Mouse (Mus musculus) kidney, embryonic 16.5 days (tissue): ENCODE measurements at regions not wholly inside any gene's neighbourhood (a gene's known extent, or its start where the extent isn't known, plus 50 kb on each side); places are given as distances from the start of the nearest gene placed in this dataset.
"Not testable (repeated sequence)": the region's sequence is repeated elsewhere in the genome, so short reads cannot be mapped to it uniquely, and the experiment has no call there.

Experiments
- ATAC-seq: fragments of 200-750 bp; cut with Nextera tagmentation; 2 replicates; pipeline ENCODE4 v1.8.0; 2017; ENCODE audit warnings: moderate TSS enrichment; ENCODE audit not compliant: low FRiP score, low TSS enrichment
- H3K27ac ChIP-seq: fragments of 300-500 bp; sonication (generic); 2 replicates; pipeline ENCODE4 v1.5.1; 2014; ENCODE audit warnings: low read length
- H3K27me3 ChIP-seq: fragments of 300-500 bp; sonication (generic); 2 replicates; pipeline ENCODE4 v1.6.1; 2014; ENCODE audit warnings: low read length, control low read depth, mixed read lengths; ENCODE audit not compliant: insufficient read depth
- H3K36me3 ChIP-seq: fragments of 300-500 bp; sonication (generic); 2 replicates; pipeline ENCODE4 v1.6.1; 2014; ENCODE audit warnings: low read length, control low read depth, mixed read lengths; ENCODE audit not compliant: insufficient read depth
- H3K4me1 ChIP-seq: fragments of 300-500 bp; sonication (generic); 2 replicates; pipeline ENCODE4 v1.6.1; 2014; ENCODE audit warnings: low read length, control low read depth, mixed read lengths; ENCODE audit not compliant: insufficient read depth
- H3K4me2 ChIP-seq: fragments of 300-500 bp; sonication (generic); replicated peaks from 2 replicates; pipeline ENCODE4 v1.6.1; 2014; ENCODE audit warnings: low read depth, low read length
- H3K4me3 ChIP-seq: fragments of 300-500 bp; sonication (generic); 2 replicates; pipeline ENCODE4 v1.5.1; 2014; ENCODE audit warnings: mild to moderate bottlenecking, low read length
- H3K9ac ChIP-seq: fragments of 300-500 bp; sonication (generic); replicated peaks from 2 replicates; pipeline ENCODE4 v1.6.1; 2014; ENCODE audit warnings: low read length
- H3K9me3 ChIP-seq: fragments of 300-500 bp; sonication (generic); 2 replicates; pipeline ENCODE4 v1.6.1; 2016; ENCODE audit warnings: low read length, control low read depth
- WGBS: fragments of 180-500 bp; shearing (Covaris S2); extraction: QIAGEN DNeasy Blood & Tissue Kit; methylation state at CpG from one replicate; pipeline ENCODE4 v1.1.7; 2014; 5-methylcytosine and 5-hydroxymethylcytosine counted together

DNA sequence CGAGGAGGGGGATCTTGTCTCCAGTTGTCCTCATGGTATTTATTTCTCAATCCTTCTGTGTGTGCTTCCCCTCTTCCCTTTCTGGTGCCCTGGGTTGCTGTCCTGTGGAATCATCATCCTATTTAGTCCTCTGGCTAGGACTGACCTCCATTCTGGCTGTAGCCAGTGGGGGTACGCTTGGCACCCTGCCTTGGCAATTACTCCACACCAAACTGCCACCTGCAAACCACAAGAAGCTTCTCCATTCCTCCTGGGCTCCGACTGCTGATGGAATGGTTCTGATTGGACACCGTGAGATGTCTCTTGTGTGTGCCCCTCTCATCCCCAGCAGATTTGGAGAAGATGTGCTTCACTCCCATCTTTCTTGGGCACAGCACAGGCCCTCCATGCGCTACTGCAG lies 322.5 kb downstream of the Abcc12 start:
- Histone ChIP-seq H3K27ac (no peak overlapping the region), H3K4me2 (no peak overlapping the region), H3K4me3 (no peak overlapping the region), H3K27me3 (no peaks in the 10 kb centered on the region), H3K4me1 (peaks cover 4% of the 10 kb centered on the region; the same call in 1 of the 2 replicates), H3K9me3 (no peaks in the 10 kb centered on the region), H3K36me3 (no peaks in the 10 kb centered on the region), H3K9ac (no peak overlapping the region)
- ATAC-seq, result no peak
- WGBS, result 88% methylated on average over 5 of the region's 5 CpGs

DNA sequence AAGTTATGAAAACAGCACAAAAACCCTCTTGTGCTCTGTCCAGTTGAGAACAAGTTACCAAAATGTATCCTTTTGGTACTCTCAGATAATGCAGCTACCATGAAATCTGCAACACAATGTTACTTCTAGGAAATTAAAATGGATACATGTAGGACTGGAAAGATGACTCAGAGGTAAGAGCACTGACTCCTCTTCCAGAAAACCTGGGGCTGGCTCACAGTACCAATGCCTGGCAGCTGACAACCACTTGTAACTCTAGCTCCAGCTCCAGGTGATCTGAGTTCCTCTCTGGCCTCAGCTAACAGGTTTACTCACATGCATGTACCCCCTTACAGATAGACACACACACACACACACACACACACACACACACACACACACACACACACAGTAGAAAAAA lies 325.1 kb downstream of the Abcc12 start:
- no peak overlapping the region for H3K27ac ChIP-seq

DNA sequence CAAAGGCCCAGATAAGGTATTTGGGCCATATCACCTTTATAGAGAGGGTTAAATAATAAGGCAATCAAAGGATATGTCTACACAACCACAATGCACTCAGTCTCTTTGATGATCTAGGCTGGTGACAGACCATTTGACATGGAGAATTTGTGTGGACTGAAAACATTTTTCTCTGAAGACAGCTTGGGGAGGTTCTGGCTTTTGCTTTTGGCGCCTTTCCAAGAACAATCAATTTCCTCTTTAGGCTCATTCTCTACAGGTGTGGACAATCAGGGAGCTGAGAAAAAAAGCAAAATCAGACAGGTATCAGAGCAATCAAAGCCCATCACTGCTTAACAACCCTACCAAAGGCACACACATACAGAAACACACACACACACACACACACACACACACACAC lies 325.8 kb downstream of the Abcc12 start:
- Histone ChIP-seq H3K4me1 (peaks cover 4% of the 10 kb centered on the region; the same call in 1 of the 2 replicates), H3K4me3 (no peak overlapping the region), H3K27ac (no peak overlapping the region), H3K9me3 (no peaks in the 10 kb centered on the region), H3K36me3 (no peaks in the 10 kb centered on the region), H3K4me2 (no peak overlapping the region), H3K27me3 (no peaks in the 10 kb centered on the region), H3K9ac (no peak overlapping the region)
- no peak for ATAC-seq
- WGBS, result 50% methylated on average over 1 of the region's 1 CpGs

More for the DNA sequence above, 325.1 kb downstream of the Abcc12 start:
- peaks cover 4% of the 10 kb centered on the region; the same call in 1 of the 2 replicates for H3K4me1 ChIP-seq
- no peaks in the 10 kb centered on the region for H3K36me3 ChIP-seq
- H3K27me3 ChIP-seq, result no peaks in the 10 kb centered on the region
- H3K9me3 ChIP-seq, result no peaks in the 10 kb centered on the region
- no peak overlapping the region for H3K9ac ChIP-seq
- H3K4me2 ChIP-seq, result no peak overlapping the region
- no peak for ATAC-seq
- no peak overlapping the region for H3K4me3 ChIP-seq

DNA sequence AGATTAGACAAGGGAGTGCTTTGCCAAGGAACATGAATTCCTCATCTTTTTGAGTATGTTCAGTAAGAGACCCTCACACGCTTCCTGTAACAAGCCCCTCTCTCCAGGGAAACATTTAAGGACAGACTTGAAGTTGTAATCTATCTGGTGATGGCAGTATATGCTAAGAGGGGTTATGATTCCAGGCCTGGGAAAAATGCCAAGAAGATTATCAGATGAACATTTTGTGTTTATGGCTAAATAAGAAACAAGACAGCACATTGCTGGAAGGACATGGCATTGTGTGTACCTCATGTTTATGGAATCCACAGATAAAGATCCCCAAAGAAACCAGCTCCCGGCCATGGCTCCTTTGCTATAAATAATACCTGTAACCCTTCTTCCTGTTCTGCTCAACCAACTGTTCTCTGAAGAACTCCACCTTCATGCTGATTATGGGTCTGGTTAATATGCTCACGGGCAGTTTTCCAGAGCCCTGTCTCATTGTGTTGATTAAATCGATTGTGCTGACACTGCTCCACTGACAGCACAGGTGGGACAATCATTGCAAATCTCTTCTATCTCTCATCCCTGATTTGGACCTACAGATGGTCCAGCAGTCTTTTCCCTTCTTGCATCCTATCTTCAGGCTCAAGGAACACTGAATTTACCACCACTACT lies 327.7 kb downstream of the Abcc12 start:
- Histone ChIP-seq H3K4me1 (peaks cover 4% of the 10 kb centered on the region; the same call in 1 of the 2 replicates), H3K36me3 (no peaks in the 10 kb centered on the region), H3K27me3 (no peaks in the 10 kb centered on the region), H3K4me2 (no peak overlapping the region), H3K9me3 (no peaks in the 10 kb centered on the region), H3K4me3 (no peak overlapping the region), H3K9ac (no peak overlapping the region), H3K27ac (no peak overlapping the region)
- no peak for ATAC-seq
- 63% methylated on average over 4 of the region's 4 CpGs for WGBS

DNA sequence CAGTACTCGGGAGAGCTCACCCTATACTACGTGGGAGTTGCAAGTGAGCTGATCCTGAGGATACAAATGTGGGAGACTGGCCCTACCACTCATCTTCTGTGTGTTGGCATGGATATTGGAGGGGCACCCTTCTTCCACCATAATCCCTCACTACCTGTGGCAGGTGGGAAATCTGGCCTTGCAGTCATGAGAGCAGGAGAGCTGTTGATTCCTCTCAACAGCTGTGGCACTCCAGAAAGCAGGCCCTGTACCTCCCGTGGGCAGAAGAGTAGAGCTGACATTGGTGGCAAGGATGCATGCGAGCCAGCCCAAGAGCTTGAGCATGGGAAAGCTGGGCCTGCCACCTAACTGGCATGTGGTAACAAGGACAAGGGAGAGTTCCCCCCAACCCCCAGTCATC lies 345.8 kb downstream of the Abcc12 start:
- no peak for ATAC-seq
- no peak overlapping the region for H3K4me3 ChIP-seq
- H3K4me1 ChIP-seq, result no peaks in the 10 kb centered on the region
- no peaks in the 10 kb centered on the region for H3K9me3 ChIP-seq
- H3K9ac ChIP-seq, result no peak overlapping the region
- no peak overlapping the region for H3K4me2 ChIP-seq
- no peak overlapping the region for H3K27ac ChIP-seq
- H3K36me3 ChIP-seq, result no peaks in the 10 kb centered on the region
- 80% methylated on average over 4 of the region's 4 CpGs for WGBS
- H3K27me3 ChIP-seq, result no peaks in the 10 kb centered on the region

DNA sequence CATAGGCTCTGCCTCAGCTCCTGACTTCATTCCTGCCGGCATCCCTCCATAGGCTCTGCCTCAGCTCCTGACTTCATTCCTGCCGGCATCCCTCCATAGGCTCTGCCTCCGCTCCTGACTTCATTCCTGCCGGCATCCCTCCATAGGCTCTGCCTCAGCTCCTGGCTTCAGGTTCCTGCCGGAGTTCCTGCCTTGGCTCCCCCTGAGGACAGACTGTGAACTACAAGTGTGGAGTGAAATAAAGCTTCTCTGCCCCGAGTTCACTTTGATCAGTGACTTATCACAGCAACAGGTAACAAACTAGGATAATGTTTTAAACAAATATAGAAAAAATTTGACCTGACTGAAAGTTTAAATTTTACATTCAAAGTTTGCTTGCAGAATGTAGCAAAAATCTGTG lies 348.5 kb downstream of the Abcc12 start:
- H3K9me3 ChIP-seq, ATAC-seq, H3K9ac ChIP-seq, H3K4me2 ChIP-seq, H3K4me1 ChIP-seq, H3K36me3 ChIP-seq, H3K27ac ChIP-seq, H3K27me3 ChIP-seq, H3K4me3 ChIP-seq: not testable (repeated sequence)
- 83% methylated on average over 5 of the region's 6 CpGs for WGBS

DNA sequence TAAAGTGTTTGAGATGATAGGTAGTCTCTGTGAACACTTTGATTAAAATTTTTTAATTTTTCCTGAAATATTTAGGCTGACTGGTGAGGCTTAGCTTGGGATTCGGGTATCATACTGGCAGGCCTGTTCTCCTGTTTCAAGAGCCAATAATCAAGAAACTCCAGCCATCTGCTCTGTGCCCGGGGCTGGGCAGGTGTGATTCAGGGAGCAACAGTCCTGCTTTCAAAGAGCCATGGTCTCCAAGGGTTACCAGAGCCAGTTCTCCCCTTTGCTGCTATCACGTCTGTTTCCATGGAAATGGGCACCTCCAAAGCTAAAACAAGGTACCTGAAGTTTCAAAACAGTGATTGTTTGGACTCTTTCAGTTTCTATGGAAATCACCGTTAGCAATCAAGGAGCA lies 355.6 kb downstream of the Abcc12 start:
- Histone ChIP-seq H3K27ac (no peak overlapping the region), H3K9ac (no peak overlapping the region), H3K4me2 (no peak overlapping the region), H3K4me1 (no peaks in the 10 kb centered on the region), H3K9me3 (no peaks in the 10 kb centered on the region), H3K36me3 (no peaks in the 10 kb centered on the region), H3K4me3 (no peak overlapping the region), H3K27me3 (no peaks in the 10 kb centered on the region)
- WGBS, result 57% methylated on average over 4 of the region's 4 CpGs
- no peak for ATAC-seq

DNA sequence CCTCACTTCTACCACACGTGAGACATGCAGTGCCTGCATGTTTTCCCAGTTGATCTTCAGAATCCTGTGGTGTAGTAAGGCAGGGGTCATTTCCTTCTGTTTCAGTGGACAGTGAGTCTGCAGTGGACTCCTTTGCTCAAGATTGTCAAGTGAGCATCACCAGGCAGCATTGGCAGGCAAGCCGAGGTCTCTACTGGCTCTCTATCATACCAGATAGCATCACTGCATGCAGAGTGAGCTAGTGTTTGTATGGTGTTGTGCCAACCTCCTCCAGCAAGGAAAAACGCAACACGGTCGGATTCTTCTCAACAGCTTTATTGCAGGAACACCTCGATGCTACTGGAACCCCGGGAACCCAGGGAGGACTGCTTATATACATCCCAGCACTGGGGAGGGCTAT lies 357.8 kb downstream of the Abcc12 start:
- ATAC-seq, result no peak
- WGBS, result 87% methylated on average over 7 of the region's 7 CpGs

DNA sequence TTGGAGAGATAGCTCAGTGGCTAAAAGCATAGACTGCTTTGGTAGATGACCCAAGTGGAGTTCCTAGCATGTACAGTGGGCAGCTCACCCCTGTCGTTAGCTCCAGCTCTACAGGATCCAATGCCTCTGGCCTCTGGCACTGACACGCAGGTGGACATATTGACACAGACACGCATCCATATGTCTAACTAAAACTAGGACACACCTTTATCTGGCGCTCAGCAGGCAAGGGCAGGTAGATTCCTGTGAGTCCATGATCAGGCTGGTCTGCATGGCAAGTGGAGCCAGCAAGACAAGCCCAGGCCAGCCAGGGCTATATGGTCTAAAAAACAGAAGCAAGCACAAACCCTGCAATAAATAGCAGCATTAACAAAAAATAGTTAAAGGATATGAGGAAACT lies 358.3 kb downstream of the Abcc12 start:
- no peaks in the 10 kb centered on the region for H3K4me1 ChIP-seq
- H3K4me2 ChIP-seq, result no peak overlapping the region
- ATAC-seq, result no peak
- H3K36me3 ChIP-seq, result no peaks in the 10 kb centered on the region
- no peaks in the 10 kb centered on the region for H3K27me3 ChIP-seq
- H3K9ac ChIP-seq, result no peak overlapping the region
- no peak overlapping the region for H3K27ac ChIP-seq
- WGBS, result 96% methylated on average over 4 of the region's 4 CpGs
- no peaks in the 10 kb centered on the region for H3K9me3 ChIP-seq
- no peak overlapping the region for H3K4me3 ChIP-seq

More for the DNA sequence above, 357.8 kb downstream of the Abcc12 start:
- H3K9ac ChIP-seq, result no peak overlapping the region
- no peaks in the 10 kb centered on the region for H3K27me3 ChIP-seq
- no peaks in the 10 kb centered on the region for H3K4me1 ChIP-seq
- no peaks in the 10 kb centered on the region for H3K9me3 ChIP-seq
- H3K36me3 ChIP-seq, result no peaks in the 10 kb centered on the region
- no peak overlapping the region for H3K4me2 ChIP-seq
- no peak overlapping the region for H3K27ac ChIP-seq
- no peak overlapping the region for H3K4me3 ChIP-seq

DNA sequence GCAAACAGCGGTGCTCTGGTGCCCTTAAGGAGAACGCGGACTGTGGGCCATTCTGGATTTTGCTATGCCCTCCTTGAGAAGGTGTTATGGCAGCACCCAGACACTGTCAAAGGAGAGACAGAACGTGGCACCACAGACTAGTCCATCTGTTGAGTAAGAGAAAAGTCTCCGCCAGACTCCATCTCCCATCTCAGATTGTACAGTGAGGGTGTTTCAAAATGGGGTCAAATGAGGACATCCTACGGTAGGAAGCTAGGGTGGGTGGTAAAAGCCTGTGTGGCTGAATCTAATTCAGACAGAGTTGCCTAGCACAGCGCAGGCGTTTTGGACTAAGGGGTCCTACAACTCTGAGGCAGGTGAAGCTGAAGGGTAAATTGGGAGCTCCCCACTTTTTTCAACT lies 366.1 kb downstream of the Abcc12 start:
- Histone ChIP-seq H3K9me3 (no peaks in the 10 kb centered on the region), H3K27me3 (no peaks in the 10 kb centered on the region), H3K4me2 (no peak overlapping the region), H3K36me3 (no peaks in the 10 kb centered on the region), H3K4me3 (no peak overlapping the region), H3K4me1 (no peaks in the 10 kb centered on the region), H3K9ac (no peak overlapping the region), H3K27ac (no peak overlapping the region)
- 93% methylated on average over 8 of the region's 8 CpGs for WGBS
- no peak for ATAC-seq
